Mouse (Mus musculus) midbrain, embryonic 12.5 days (tissue): ENCODE measurements at regions not wholly inside any gene's neighbourhood (a gene's known extent, or its start where the extent isn't known, plus 50 kb on each side); places are given as distances from the start of the nearest gene placed in this dataset.

Source experiments
- ATAC-seq: fragments of 200-750 bp; cut with Nextera tagmentation; 2 replicates; pipeline ENCODE4 v1.8.0; 2017; ENCODE audit warnings: low read depth, moderate TSS enrichment, moderate library complexity; ENCODE audit not compliant: low FRiP score
- H3K27ac ChIP-seq: fragments of 300-500 bp; sonication (generic); replicated peaks from 2 replicates; pipeline ENCODE4 v1.5.1; 2016; ENCODE audit warnings: mild to moderate bottlenecking
- H3K27me3 ChIP-seq: fragments of 300-500 bp; sonication (generic); 2 replicates; pipeline ENCODE4 v1.6.1; 2016; ENCODE audit warnings: mild to moderate bottlenecking
- H3K36me3 ChIP-seq: fragments of 300-500 bp; sonication (generic); 2 replicates; pipeline ENCODE4 v1.6.1; 2016
- H3K4me1 ChIP-seq: fragments of 300-500 bp; sonication (generic); 2 replicates; pipeline ENCODE4 v1.6.1; 2016
- H3K4me2 ChIP-seq: fragments of 300-500 bp; sonication (generic); replicated peaks from 2 replicates; pipeline ENCODE4 v1.6.1; 2016; ENCODE audit warnings: mild to moderate bottlenecking, moderate library complexity
- H3K4me3 ChIP-seq: fragments of 300-500 bp; sonication (generic); 2 replicates; pipeline ENCODE4 v1.5.1; 2016; ENCODE audit warnings: mild to moderate bottlenecking
- H3K9ac ChIP-seq: fragments of 300-500 bp; sonication (generic); replicated peaks from 2 replicates; pipeline ENCODE4 v1.6.1; 2016; ENCODE audit warnings: mild to moderate bottlenecking, moderate library complexity
- H3K9me3 ChIP-seq: fragments of 300-500 bp; sonication (generic); 2 replicates; pipeline ENCODE4 v1.6.1; 2016; ENCODE audit warnings: mild to moderate bottlenecking
- WGBS: fragments of 180-500 bp; shearing (Covaris S2); methylation state at CpG from one replicate; pipeline ENCODE4 v1.1.7; 2016; 5-methylcytosine and 5-hydroxymethylcytosine counted together

GRCm38 (mm10) chr1:64305427-64306213 lies 183.5 kb upstream of the Klf7 start:
- H3K27me3 ChIP-seq: no peaks in the 10 kb centered on the region
- no peaks in the 10 kb centered on the region for H3K36me3 ChIP-seq
- H3K4me1 ChIP-seq: peaks cover 13% of the 10 kb centered on the region
- H3K4me3 ChIP-seq: no peak overlapping the region
- ATAC-seq: no peak
- 45% methylated on average over 13 of the region's 13 CpGs for WGBS
- H3K27ac ChIP-seq: no peak overlapping the region
- H3K9me3 ChIP-seq: no peaks in the 10 kb centered on the region
- no peak overlapping the region for H3K9ac ChIP-seq
- H3K4me2 ChIP-seq: no peak overlapping the region

- peaks cover 19% of the 10 kb centered on the region for H3K4me1 ChIP-seq
- peak overlapping the region; percentile 27 for H3K27ac ChIP-seq
- H3K4me3 ChIP-seq: peak overlapping the region; percentile 13; the same call in 1 of the 2 replicates
- H3K27me3 ChIP-seq: no peaks in the 10 kb centered on the region
- no peaks in the 10 kb centered on the region for H3K36me3 ChIP-seq
- H3K4me2 ChIP-seq: peak overlapping the region; percentile 35
- H3K9me3 ChIP-seq: no peaks in the 10 kb centered on the region
- H3K9ac ChIP-seq: no peak overlapping the region; the same call in 1 of the 2 replicates
- 5% methylated on average over 10 of the region's 10 CpGs for WGBS
- peak; percentile 38; the same call in 1 of the 2 replicates for ATAC-seq
Observed at GRCm38 (mm10) chr1:64302833-64303358, 180.8 kb upstream of the Klf7 start.

GRCm38 (mm10) chr1:64301530-64302061 lies 179.5 kb upstream of the Klf7 start:
- no peak for ATAC-seq
- H3K27me3 ChIP-seq: no peaks in the 10 kb centered on the region
- peaks cover 19% of the 10 kb centered on the region for H3K4me1 ChIP-seq
- H3K4me2 ChIP-seq: no peak overlapping the region
- no peak overlapping the region for H3K4me3 ChIP-seq
- WGBS: 68% methylated on average over 6 of the region's 6 CpGs
- no peak overlapping the region for H3K9ac ChIP-seq
- no peaks in the 10 kb centered on the region for H3K36me3 ChIP-seq
- no peak overlapping the region for H3K27ac ChIP-seq
- no peaks in the 10 kb centered on the region for H3K9me3 ChIP-seq

GRCm38 (mm10) chr1:64300951-64301529 lies 179.0 kb upstream of the Klf7 start:
- Histone ChIP-seq H3K4me2 (no peak overlapping the region), H3K9ac (no peak overlapping the region), H3K4me3 (no peak overlapping the region), H3K4me1 (peaks cover 19% of the 10 kb centered on the region), H3K9me3 (no peaks in the 10 kb centered on the region), H3K27me3 (no peaks in the 10 kb centered on the region), H3K36me3 (no peaks in the 10 kb centered on the region), H3K27ac (no peak overlapping the region)
- WGBS: 83% methylated on average over 8 of the region's 8 CpGs
- no peak for ATAC-seq

- 12% methylated on average over 2 of the region's 2 CpGs for WGBS
- H3K9ac ChIP-seq: no peak overlapping the region
- H3K27ac ChIP-seq: no peak overlapping the region
- peaks cover 22% of the 10 kb centered on the region; the same call in 1 of the 2 replicates for H3K4me1 ChIP-seq
- ATAC-seq: peak; percentile 71
- no peaks in the 10 kb centered on the region for H3K9me3 ChIP-seq
- no peaks in the 10 kb centered on the region for H3K36me3 ChIP-seq
- H3K27me3 ChIP-seq: no peaks in the 10 kb centered on the region
- H3K4me2 ChIP-seq: no peak overlapping the region
- no peak overlapping the region for H3K4me3 ChIP-seq
Observed at GRCm38 (mm10) chr1:64298950-64299349, 176.9 kb upstream of the Klf7 start.

GRCm38 (mm10) chr1:64298188-64298587 lies 176.1 kb upstream of the Klf7 start:
- H3K27me3 ChIP-seq: no peaks in the 10 kb centered on the region
- ATAC-seq: no peak
- no peaks in the 10 kb centered on the region for H3K9me3 ChIP-seq
- 82% methylated on average over 14 of the region's 14 CpGs for WGBS
- peaks cover 21% of the 10 kb centered on the region; the same call in 1 of the 2 replicates for H3K4me1 ChIP-seq
- H3K4me2 ChIP-seq: no peak overlapping the region
- H3K36me3 ChIP-seq: no peaks in the 10 kb centered on the region
- no peak overlapping the region for H3K27ac ChIP-seq
- no peak overlapping the region for H3K9ac ChIP-seq
- H3K4me3 ChIP-seq: no peak overlapping the region

GRCm38 (mm10) chr1:64297343-64297742 lies 175.3 kb upstream of the Klf7 start:
- 85% methylated on average over 5 of the region's 5 CpGs for WGBS
- no peak for ATAC-seq
- H3K36me3 ChIP-seq: no peaks in the 10 kb centered on the region
- no peak overlapping the region for H3K27ac ChIP-seq
- no peaks in the 10 kb centered on the region for H3K9me3 ChIP-seq
- no peak overlapping the region for H3K9ac ChIP-seq
- peaks cover 14% of the 10 kb centered on the region; the same call in 1 of the 2 replicates for H3K4me1 ChIP-seq
- H3K4me2 ChIP-seq: no peak overlapping the region
- H3K27me3 ChIP-seq: no peaks in the 10 kb centered on the region
- H3K4me3 ChIP-seq: no peak overlapping the region

- H3K9ac ChIP-seq: no peak overlapping the region
- H3K4me1 ChIP-seq: peaks cover 14% of the 10 kb centered on the region; the same call in 1 of the 2 replicates
- no peak overlapping the region for H3K27ac ChIP-seq
- no peaks in the 10 kb centered on the region for H3K36me3 ChIP-seq
- ATAC-seq: no peak
- H3K9me3 ChIP-seq: no peaks in the 10 kb centered on the region
- no peak overlapping the region for H3K4me3 ChIP-seq
- H3K27me3 ChIP-seq: no peaks in the 10 kb centered on the region
- WGBS: 31% methylated on average over 6 of the region's 6 CpGs
- H3K4me2 ChIP-seq: no peak overlapping the region
Observed at GRCm38 (mm10) chr1:64295512-64295945, 173.4 kb upstream of the Klf7 start.

- Histone ChIP-seq H3K4me1 (peaks cover 14% of the 10 kb centered on the region; the same call in 1 of the 2 replicates), H3K27me3 (no peaks in the 10 kb centered on the region), H3K4me2 (no peak overlapping the region), H3K4me3 (no peak overlapping the region), H3K36me3 (no peaks in the 10 kb centered on the region), H3K9ac (no peak overlapping the region), H3K27ac (no peak overlapping the region), H3K9me3 (no peaks in the 10 kb centered on the region)
- ATAC-seq: no peak
- WGBS: 79% methylated on average over 7 of the region's 7 CpGs
Observed at GRCm38 (mm10) chr1:64295051-64295450, 173.0 kb upstream of the Klf7 start.

GRCm38 (mm10) chr1:64288812-64289447 lies 166.8 kb upstream of the Klf7 start:
- no peak for ATAC-seq
- Histone ChIP-seq H3K36me3 (no peaks in the 10 kb centered on the region), H3K27me3 (no peaks in the 10 kb centered on the region), H3K4me3 (no peak overlapping the region), H3K9ac (no peak overlapping the region), H3K9me3 (no peaks in the 10 kb centered on the region), H3K4me1 (no peaks in the 10 kb centered on the region), H3K27ac (no peak overlapping the region), H3K4me2 (no peak overlapping the region)
- 60% methylated on average over 12 of the region's 12 CpGs for WGBS

GRCm38 (mm10) chr1:64287068-64287467 lies 165.0 kb upstream of the Klf7 start:
- Histone ChIP-seq H3K27me3 (no peaks in the 10 kb centered on the region), H3K4me3 (no peak overlapping the region), H3K4me1 (no peaks in the 10 kb centered on the region), H3K4me2 (no peak overlapping the region), H3K9ac (no peak overlapping the region), H3K27ac (no peak overlapping the region), H3K9me3 (no peaks in the 10 kb centered on the region), H3K36me3 (no peaks in the 10 kb centered on the region)
- ATAC-seq: no peak
- WGBS: 78% methylated on average over 2 of the region's 2 CpGs

- no peak overlapping the region for H3K4me2 ChIP-seq
- H3K27me3 ChIP-seq: no peaks in the 10 kb centered on the region
- H3K36me3 ChIP-seq: no peaks in the 10 kb centered on the region
- no peak overlapping the region for H3K27ac ChIP-seq
- 89% methylated on average over 8 of the region's 8 CpGs for WGBS
- no peak for ATAC-seq
- H3K9ac ChIP-seq: no peak overlapping the region
- no peaks in the 10 kb centered on the region for H3K9me3 ChIP-seq
- H3K4me3 ChIP-seq: no peak overlapping the region
- no peaks in the 10 kb centered on the region for H3K4me1 ChIP-seq
Observed at GRCm38 (mm10) chr1:64284656-64285055, 162.6 kb upstream of the Klf7 start.
